Mouse (Mus musculus): Measurements from ENCODE around the gene Gm49366.
"Not testable (repeated sequence)": the region's sequence is repeated elsewhere in the genome, so short reads cannot be mapped to it uniquely, and the experiment has no call there.

The Gm49366 gene

DNA sequence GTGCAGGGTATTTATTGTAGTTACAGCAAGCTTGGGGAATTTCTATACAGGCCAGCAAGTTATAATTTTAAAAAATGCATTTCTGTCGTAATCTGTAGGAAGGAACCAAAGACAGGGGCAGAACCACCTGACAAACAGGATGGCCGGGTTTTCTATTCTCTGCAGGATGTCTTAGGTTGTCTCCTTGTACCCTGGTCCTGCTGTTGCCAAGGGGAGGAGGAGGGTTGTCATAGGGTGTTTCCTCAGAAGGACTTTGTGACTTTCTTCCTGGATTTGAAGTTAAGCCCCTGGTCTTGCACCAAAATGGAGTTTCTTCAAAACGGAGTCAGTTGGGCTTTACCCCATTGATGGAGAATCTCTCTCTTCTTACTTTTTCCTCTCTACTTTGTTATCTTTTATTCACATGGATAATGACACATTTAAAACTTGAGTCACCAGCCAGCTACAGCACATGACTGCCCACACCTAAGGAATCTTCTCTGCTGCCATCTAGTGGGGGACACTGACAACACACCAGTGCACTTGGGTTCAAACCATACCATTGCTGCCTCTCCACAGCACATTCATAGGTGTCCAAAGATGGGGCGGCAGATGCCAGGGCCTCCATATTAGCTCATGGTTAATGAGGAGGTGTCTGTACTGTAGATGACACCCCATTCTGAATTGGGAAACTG lies 7.9 kb upstream of the Gm49366 start:
- DNase-seq (ENCODE audit: low read depth in 1 of 2, low spot score in 2 of 2) = peak in 1 of 2 experiments; percentile 51

GRCm38 (mm10) chr12:84032854-84033253 lies 5.9 kb upstream of the Gm49366 start:
- no peak for DNase-seq (ENCODE audit: low read depth in 1 of 2, low spot score in 2 of 2)

DNA sequence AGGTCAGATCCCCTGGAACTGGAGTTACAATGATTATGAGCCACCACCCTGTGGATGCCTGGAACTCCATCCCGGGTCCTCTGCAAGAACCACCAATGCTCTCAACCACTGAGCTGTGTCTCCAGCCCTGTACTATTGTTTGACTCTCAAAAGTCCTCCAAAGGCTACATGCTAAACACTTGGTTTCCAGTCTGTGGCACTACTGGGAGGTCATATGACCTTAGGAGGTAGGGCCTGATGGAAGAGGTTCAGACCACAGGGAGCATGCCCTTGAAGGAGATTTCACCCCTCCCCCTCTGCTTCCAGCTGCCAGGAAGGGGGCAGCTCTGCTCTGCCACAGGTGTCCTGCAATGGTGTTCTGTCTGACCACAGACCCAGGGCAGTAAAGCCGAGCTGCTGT lies 5.4 kb upstream of the Gm49366 start:
- DNase-seq (ENCODE audit: low read depth in 1 of 2, low spot score in 2 of 2) = not testable (repeated sequence)

- DNase-seq (ENCODE audit: low read depth in 1 of 2, low spot score in 2 of 2) = no peak
These were observed 4.6 kb upstream of the Gm49366 start for GRCm38 (mm10) chr12:84034108-84034507.

DNA sequence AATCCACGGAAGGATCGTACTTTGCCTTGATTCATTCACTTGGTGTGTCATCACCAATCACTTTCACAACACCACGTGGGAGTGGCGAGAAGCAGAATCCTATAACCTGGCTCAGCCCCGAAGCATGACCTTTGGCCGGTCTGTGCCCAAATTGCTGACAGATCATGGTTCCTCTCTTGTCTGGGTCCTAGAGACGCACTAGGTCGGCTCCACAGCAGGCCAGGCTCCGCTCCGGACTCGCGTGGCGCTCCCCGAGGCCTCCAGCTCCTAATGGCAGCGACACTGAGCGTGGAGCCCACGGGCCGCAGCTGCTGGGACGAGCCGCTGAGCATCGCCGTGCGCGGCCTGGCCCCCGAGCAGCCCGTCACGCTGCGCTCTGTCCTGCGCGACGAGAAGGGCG lies 494 bp upstream of the Gm49366 start, which contains the start of gene Acot4:
TSS of gene Acot4 (plus strand) at position 139 of the 400 bp plus-strand sequence.
- DNase-seq (ENCODE audit: low read depth in 1 of 2, low spot score in 2 of 2) = peak in 1 of 2 experiments; percentile 12

- no peak for DNase-seq (ENCODE audit: low read depth in 1 of 2, low spot score in 2 of 2)
These were observed 3.5 kb downstream of the Gm49366 start for GRCm38 (mm10) chr12:84042248-84042647.

DNA sequence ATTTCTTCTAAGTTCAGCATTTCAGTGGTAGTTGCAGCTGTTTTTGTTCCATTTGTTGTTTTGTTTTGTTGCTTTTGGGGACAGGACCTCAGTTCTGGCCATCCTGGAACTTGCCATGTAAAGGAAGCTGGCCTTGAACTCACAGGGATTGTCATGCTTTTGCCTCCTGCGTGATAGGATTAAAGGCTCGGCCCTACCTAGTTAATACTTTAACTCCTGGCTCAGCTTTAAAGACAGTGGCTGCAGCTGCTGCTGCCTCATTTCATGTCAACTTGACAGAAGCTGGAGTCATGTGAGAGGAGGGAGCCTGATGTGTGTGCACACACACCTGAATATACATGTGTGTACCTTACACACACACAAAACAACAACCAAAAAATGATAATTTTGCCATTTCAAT lies 5.3 kb downstream of the Gm49366 start:
- DNase-seq (ENCODE audit: low read depth in 1 of 2, low spot score in 2 of 2) = no peak

GRCm38 (mm10) chr12:84046906-84047305 lies 8.2 kb downstream of the Gm49366 start:
- DNase-seq (ENCODE audit: low read depth in 1 of 2, low spot score in 2 of 2) = no peak

DNA sequence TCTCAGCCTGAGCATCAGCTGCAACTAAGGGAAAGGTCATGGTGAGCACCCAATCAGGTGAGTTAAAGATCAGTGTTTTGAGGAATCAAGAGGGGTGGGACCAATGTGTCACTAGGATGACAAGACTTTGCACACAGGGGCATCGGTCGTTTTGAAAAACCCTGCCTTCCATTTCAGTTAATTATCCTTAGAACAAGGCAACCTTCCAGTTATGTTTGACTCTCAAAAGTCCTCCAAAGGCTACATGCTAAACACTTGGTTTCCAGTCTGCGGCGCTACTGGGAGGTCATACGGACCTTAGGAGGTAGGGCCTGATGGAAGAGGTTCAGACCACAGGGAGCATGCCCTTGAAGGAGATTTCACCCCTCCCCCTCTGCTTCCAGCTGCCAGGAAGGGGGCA lies 12.0 kb downstream of the Gm49366 start:
- DNase-seq (ENCODE audit: low read depth in 1 of 2, low spot score in 2 of 2) = not testable (repeated sequence)

GRCm38 (mm10) chr12:84051937-84052474 lies 13.3 kb downstream of the Gm49366 start, which contains the start of gene Acot3:
Gene Acot3, plus strand, starts transcription at chr12:84052144.
- no peak for DNase-seq (ENCODE audit: low read depth in 1 of 2, low spot score in 2 of 2)

GRCm38 (mm10) chr12:84052609-84053008 lies 13.9 kb downstream of the Gm49366 start:
- no peak for DNase-seq (ENCODE audit: low read depth in 1 of 2, low spot score in 2 of 2)

DNA sequence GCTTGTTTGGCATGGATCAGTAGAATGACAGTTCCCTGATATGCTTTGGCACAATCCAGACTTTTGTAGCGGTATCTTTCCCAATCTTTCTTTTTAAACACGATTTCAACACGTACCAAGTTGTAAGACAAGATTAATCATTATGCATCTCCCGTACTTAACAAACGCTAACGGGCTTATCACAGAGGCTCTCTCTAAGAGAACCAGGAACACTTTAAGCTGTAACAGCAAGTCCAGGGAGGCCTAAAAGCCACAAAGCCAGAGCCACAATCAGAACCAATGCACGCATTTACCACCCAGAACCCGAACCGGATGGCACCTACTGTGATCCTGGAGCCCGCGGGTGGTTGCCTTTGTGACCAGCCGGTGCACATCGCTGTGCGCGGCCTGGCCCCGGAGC lies 14.4 kb downstream of the Gm49366 start:
- no peak for DNase-seq (ENCODE audit: low read depth in 1 of 2, low spot score in 2 of 2)

DNA sequence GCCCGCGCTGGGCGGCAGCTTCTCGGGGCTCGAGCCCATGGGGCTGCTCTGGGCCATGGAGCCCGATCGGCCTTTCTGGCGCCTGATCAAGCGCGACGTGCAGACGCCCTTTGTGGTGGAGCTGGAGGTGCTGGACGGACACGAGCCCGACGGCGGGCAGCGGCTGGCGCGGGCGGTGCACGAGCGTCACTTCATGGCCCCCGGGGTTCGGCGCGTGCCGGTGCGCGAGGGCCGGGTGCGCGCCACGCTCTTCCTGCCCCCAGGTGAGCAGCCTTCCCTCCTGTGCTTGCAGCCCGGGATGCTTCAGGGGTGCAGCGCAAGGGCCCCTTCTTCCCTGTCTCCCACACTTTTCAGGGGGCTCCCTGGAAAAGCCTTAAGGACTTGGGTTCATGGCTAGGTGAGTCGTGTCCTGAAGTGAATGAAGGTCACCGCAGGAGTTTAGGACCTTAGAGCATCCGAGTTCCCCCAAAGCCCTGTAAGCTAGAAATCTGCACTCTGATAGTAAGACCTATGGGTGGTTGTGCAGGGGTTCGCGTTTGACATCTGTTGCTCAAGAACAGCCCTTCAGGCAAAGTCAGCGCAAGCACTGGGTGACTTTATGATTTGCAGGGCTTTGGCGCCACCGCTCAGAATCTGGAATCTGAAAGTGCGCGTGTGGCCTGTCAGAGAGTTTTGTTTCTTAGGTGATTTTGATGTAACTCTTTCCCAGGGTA lies 15.1 kb downstream of the Gm49366 start:
- no peak for DNase-seq (ENCODE audit: low read depth in 1 of 2, low spot score in 2 of 2)

GRCm38 (mm10) chr12:84060946-84061345 lies 22.2 kb downstream of the Gm49366 start:
- DNase-seq (ENCODE audit: low read depth in 1 of 2, low spot score in 2 of 2) = no peak

- no peak for DNase-seq (ENCODE audit: low read depth in 1 of 2, low spot score in 2 of 2)
These were observed 23.6 kb downstream of the Gm49366 start for GRCm38 (mm10) chr12:84062336-84062735.

DNA sequence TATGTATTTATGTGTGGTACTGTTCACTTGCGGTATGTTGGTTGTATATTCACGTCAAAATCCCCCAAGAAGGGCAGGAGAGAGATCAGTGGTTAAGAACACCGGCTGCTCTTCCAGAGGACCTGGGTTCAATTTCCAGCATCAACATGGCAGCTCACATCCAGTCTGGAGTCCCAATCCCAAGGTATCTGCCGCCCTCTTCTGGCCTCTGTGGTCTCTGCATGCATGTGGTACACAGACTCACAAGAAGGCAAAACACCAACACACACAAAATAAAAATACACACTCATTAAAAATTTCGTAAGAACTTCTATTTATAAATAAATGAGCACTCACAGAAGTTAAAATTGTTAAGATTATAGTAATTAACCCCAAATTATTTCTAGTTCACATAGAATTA lies 24.5 kb downstream of the Gm49366 start:
- DNase-seq (ENCODE audit: low read depth in 1 of 2, low spot score in 2 of 2) = no peak

DNA sequence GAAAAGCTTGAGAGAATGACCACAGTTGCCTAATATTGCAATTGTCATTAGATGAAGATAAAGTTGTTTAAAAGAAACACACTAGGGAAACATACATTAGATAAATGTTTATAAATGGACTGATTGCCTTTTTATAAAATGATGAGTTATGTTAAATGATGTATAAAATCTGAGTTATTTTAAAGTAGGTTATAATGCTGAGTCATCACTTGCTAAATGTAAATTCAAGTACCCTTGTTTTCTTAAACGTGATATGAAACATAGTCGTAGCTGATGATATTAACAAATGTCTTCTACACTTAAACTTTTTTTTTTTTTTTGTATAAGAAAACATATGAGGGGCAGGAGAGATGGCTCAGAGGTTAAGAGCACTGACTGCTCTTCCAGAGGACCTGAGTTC lies 25.1 kb downstream of the Gm49366 start:
- DNase-seq (ENCODE audit: low read depth in 1 of 2, low spot score in 2 of 2) = no peak

- no peak for DNase-seq (ENCODE audit: low read depth in 1 of 2, low spot score in 2 of 2)
These were observed 25.9 kb downstream of the Gm49366 start for GRCm38 (mm10) chr12:84064621-84065020.

- no peak for DNase-seq (ENCODE audit: low read depth in 1 of 2, low spot score in 2 of 2)
These were observed 29.0 kb downstream of the Gm49366 start for GRCm38 (mm10) chr12:84067752-84068151.

DNA sequence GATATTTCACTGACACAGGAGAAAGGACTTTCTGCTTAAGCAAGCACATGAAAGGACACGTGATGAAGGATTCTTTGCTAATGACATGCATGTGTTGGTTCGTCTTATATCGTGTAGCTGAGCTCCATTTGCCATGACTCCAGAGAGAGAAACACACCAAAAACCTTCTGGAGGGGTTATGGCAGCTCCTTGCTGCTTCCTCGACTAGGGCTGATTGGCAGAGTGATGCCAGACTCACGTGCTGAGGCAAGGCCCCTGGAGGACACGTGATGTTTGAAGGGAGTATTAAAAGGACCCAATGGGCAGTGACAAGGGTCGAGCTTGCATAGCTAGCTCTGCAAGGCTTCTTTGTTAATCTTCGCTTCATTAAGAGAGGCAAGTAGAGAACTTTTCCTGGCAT lies 29.6 kb downstream of the Gm49366 start:
- DNase-seq (ENCODE audit: low read depth in 1 of 2, low spot score in 2 of 2) = no peak

GRCm38 (mm10) chr12:84068986-84069385 lies 30.3 kb downstream of the Gm49366 start, which contains the start of gene Acot5:
Gene Acot5, plus strand, starts transcription at chr12:84069325.
- no peak for DNase-seq (ENCODE audit: low read depth in 1 of 2, low spot score in 2 of 2)

- DNase-seq (ENCODE audit: low read depth in 1 of 2, low spot score in 2 of 2) = not testable (repeated sequence)
These were observed 30.8 kb downstream of the Gm49366 start for GRCm38 (mm10) chr12:84069582-84069981.

All from monocyte, adult 2 months (primary cell).